Mouse (Mus musculus) skeletal muscle tissue, adult 2 months (tissue): ENCODE measurements around the gene Pgm5.
"Not testable (repeated sequence)": the region's sequence is repeated elsewhere in the genome, so short reads cannot be mapped to it uniquely, and the experiment has no call there.

Experiments used
- DNase-seq: peaks from one replicate; pipeline ENCODE4 v3.0.0-alpha.2; 2012; ENCODE audit warnings: low read depth, low spot score

Gene Pgm5

GRCm38 (mm10) chr19:24861612-24862451 is at the start of gene Pgm5:
Gene Pgm5, minus strand, starts transcription at chr19:24861855.
- DNase-seq: peak; percentile 36

- no peak for DNase-seq
Measured at GRCm38 (mm10) chr19:24908385-24909155, 46.9 kb upstream of the Pgm5 start.

GRCm38 (mm10) chr19:24907655-24908054 is 46.0 kb upstream of the Pgm5 start:
- DNase-seq: no peak

GRCm38 (mm10) chr19:24902821-24903220 is 41.2 kb upstream of the Pgm5 start:
- DNase-seq: no peak

GRCm38 (mm10) chr19:24902256-24902655 is 40.6 kb upstream of the Pgm5 start:
- DNase-seq: no peak

GRCm38 (mm10) chr19:24901666-24902065 is 40.0 kb upstream of the Pgm5 start:
- DNase-seq: no peak

- no peak for DNase-seq
Measured at GRCm38 (mm10) chr19:24900581-24901220, 39.0 kb upstream of the Pgm5 start, which contains the start of gene Foxd4. Gene Foxd4, minus strand, starts transcription at chr19:24901197.

- DNase-seq: no peak
Measured at GRCm38 (mm10) chr19:24899578-24900544, 38.2 kb upstream of the Pgm5 start.

- no peak for DNase-seq
Measured at GRCm38 (mm10) chr19:24898737-24899577, 37.3 kb upstream of the Pgm5 start.

- no peak for DNase-seq
Measured at GRCm38 (mm10) chr19:24897896-24898736, 36.5 kb upstream of the Pgm5 start.

- no peak for DNase-seq
Measured at GRCm38 (mm10) chr19:24897006-24897895, 35.6 kb upstream of the Pgm5 start.

- no peak for DNase-seq
Measured at GRCm38 (mm10) chr19:24896536-24896935, 34.9 kb upstream of the Pgm5 start.

- DNase-seq: no peak
Measured at GRCm38 (mm10) chr19:24886888-24887287, 25.2 kb upstream of the Pgm5 start.

- peak; percentile 25 for DNase-seq
Measured at GRCm38 (mm10) chr19:24885504-24885903, 23.8 kb upstream of the Pgm5 start.

GRCm38 (mm10) chr19:24881237-24881636 is 19.6 kb upstream of the Pgm5 start:
- DNase-seq: no peak

GRCm38 (mm10) chr19:24875129-24875870 is 13.6 kb upstream of the Pgm5 start, which contains the start of gene Gm10053:
Gene Gm10053, plus strand, starts transcription at chr19:24875686.
- not testable (repeated sequence) for DNase-seq

GRCm38 (mm10) chr19:24873873-24874272 is 12.2 kb upstream of the Pgm5 start:
- no peak for DNase-seq
